Mouse (Mus musculus) midbrain, embryonic 12.5 days (tissue): ENCODE measurements around the gene Nlk. TPM values are rescaled to one million over a fixed set of nuclear protein-coding genes. Genes with fewer than 3 reads are reported as not detected.
"Not testable (repeated sequence)": the region's sequence is repeated elsewhere in the genome, so short reads cannot be mapped to it uniquely, and the experiment has no call there.

Experiments used
- ATAC-seq: fragments of 200-750 bp; cut with Nextera tagmentation; 2 replicates; pipeline ENCODE4 v1.8.0; 2017; ENCODE audit warnings: low read depth, moderate TSS enrichment, moderate library complexity; ENCODE audit not compliant: low FRiP score
- H3K27ac ChIP-seq: fragments of 300-500 bp; sonication (generic); replicated peaks from 2 replicates; pipeline ENCODE4 v1.5.1; 2016; ENCODE audit warnings: mild to moderate bottlenecking
- H3K27me3 ChIP-seq: fragments of 300-500 bp; sonication (generic); 2 replicates; pipeline ENCODE4 v1.6.1; 2016; ENCODE audit warnings: mild to moderate bottlenecking
- H3K36me3 ChIP-seq: fragments of 300-500 bp; sonication (generic); 2 replicates; pipeline ENCODE4 v1.6.1; 2016
- H3K4me1 ChIP-seq: fragments of 300-500 bp; sonication (generic); 2 replicates; pipeline ENCODE4 v1.6.1; 2016
- H3K4me2 ChIP-seq: fragments of 300-500 bp; sonication (generic); replicated peaks from 2 replicates; pipeline ENCODE4 v1.6.1; 2016; ENCODE audit warnings: mild to moderate bottlenecking, moderate library complexity
- H3K4me3 ChIP-seq: fragments of 300-500 bp; sonication (generic); 2 replicates; pipeline ENCODE4 v1.5.1; 2016; ENCODE audit warnings: mild to moderate bottlenecking
- H3K9ac ChIP-seq: fragments of 300-500 bp; sonication (generic); replicated peaks from 2 replicates; pipeline ENCODE4 v1.6.1; 2016; ENCODE audit warnings: mild to moderate bottlenecking, moderate library complexity
- H3K9me3 ChIP-seq: fragments of 300-500 bp; sonication (generic); 2 replicates; pipeline ENCODE4 v1.6.1; 2016; ENCODE audit warnings: mild to moderate bottlenecking
- WGBS: fragments of 180-500 bp; shearing (Covaris S2); methylation state at CpG from one replicate; pipeline ENCODE4 v1.1.7; 2016; 5-methylcytosine and 5-hydroxymethylcytosine counted together
- polyA plus RNA-seq: library from polyadenylated mRNA; unstranded; fragments of >200 nt; fragmentation: Nextera tagmentation; extraction: Ambion mirVana; gene quantifications from 2 replicates; pipeline ENCODE4 v1.2.1, GENCODE M21; 2016

The Nlk gene
- polyA plus RNA-seq, 1 experiment from 2014 or later: 25.4 TPM

DNA sequence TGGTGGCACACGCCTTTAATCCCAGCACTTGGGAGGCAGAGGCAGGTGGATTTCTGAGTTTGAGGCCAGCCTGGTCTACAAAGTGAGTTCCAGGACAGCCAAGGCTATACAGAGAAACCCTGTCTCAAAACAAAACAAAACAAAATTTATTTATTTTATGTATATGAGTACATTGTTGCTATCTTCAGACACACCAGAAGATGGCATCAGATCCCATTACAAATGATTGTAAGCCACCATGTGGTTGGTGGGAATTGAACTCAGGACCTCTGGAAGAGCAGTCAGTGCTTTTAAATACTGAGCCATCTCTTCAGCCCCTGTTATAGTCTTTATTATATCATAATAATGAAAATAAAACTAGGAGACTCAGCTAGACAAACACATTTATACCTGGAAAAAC lies 109.5 kb downstream of the Nlk start:
- not testable (repeated sequence) for H3K27ac ChIP-seq, H3K9ac ChIP-seq, H3K9me3 ChIP-seq, H3K4me2 ChIP-seq, H3K4me1 ChIP-seq, ATAC-seq, H3K4me3 ChIP-seq, H3K27me3 ChIP-seq
- 88% methylated on average over 1 of the region's 1 CpGs for WGBS
- peaks cover 33% of the 10 kb centered on the region for H3K36me3 ChIP-seq

DNA sequence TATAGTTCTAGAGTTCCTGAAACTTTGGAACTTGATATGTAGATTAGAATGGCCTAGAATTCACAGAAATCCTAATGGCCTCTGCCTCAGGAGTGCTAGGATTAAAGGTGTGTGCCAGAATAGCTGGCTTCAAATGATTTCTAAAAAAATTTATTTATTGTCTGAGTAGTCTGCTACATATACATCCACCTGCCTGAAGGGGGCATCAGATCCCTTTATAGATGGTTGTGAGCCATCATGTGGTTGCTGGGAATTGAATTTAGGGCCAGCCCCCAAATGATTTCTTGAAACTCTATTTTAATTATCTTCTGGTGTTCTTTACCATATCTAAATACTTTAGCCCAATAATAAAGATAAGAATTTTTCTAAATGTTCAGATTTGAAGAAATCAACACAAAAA lies 111.1 kb downstream of the Nlk start:
- H3K36me3 ChIP-seq: peaks cover 41% of the 10 kb centered on the region
- no peak overlapping the region for H3K9ac ChIP-seq

DNA sequence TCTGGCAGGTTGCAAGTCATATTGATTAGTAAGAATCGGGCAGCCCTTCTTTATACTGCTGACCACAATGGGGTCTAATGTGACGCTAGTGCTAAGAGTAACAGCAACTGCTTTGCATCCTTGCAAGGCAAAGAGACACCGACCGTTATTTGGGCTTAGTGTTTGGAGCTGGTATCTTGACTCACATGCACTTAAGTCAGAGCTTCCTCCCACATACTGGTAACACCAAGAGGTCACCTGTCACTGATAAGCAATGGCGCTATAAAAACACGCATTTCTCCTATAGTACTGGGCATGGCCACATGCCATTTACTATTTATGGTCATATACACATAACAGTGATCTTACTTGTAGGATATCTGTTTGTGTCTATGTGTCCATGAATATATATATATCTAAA lies 114.3 kb downstream of the Nlk start:
- H3K36me3 ChIP-seq: peaks cover 64% of the 10 kb centered on the region
- H3K4me2 ChIP-seq: no peak overlapping the region
- no peak for ATAC-seq
- WGBS: 92% methylated on average over 6 of the region's 6 CpGs
- H3K9me3 ChIP-seq: no peaks in the 10 kb centered on the region
- no peak overlapping the region for H3K9ac ChIP-seq
- H3K27ac ChIP-seq: no peak overlapping the region
- no peaks in the 10 kb centered on the region for H3K27me3 ChIP-seq
- no peaks in the 10 kb centered on the region for H3K4me1 ChIP-seq
- H3K4me3 ChIP-seq: no peak overlapping the region

More for the DNA sequence above, 111.1 kb downstream of the Nlk start:
- H3K4me2 ChIP-seq: no peak overlapping the region
- no peak for ATAC-seq
- no peaks in the 10 kb centered on the region for H3K27me3 ChIP-seq
- no peak overlapping the region for H3K27ac ChIP-seq
- H3K4me3 ChIP-seq: no peak overlapping the region
- no peaks in the 10 kb centered on the region for H3K9me3 ChIP-seq
- H3K4me1 ChIP-seq: no peaks in the 10 kb centered on the region

DNA sequence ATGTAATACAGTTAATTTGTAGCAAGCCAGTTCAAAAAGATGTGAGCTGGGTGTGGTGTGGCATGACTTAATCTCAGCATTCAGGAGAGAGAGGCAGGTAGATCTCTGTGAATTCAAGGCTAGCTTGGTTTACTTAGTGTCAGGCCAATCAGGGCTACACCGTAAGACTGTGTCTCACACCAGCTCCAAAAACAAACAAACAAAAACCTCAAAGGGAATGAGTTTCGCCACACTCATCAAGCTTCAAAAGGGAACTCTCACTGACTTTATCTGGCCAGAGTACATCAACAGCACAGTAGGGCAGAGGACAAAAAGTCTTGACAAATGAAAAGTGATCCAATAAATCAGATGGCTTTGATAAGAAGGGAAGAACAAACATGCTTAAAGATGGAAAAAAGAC lies 122.2 kb downstream of the Nlk start:
- Histone ChIP-seq H3K9ac (no peak overlapping the region), H3K4me2 (no peak overlapping the region), H3K27me3 (no peaks in the 10 kb centered on the region), H3K27ac (no peak overlapping the region), H3K36me3 (peaks cover 79% of the 10 kb centered on the region), H3K4me3 (no peak overlapping the region), H3K9me3 (no peaks in the 10 kb centered on the region), H3K4me1 (no peaks in the 10 kb centered on the region)
- ATAC-seq: no peak
- WGBS: 81% methylated on average over 2 of the region's 2 CpGs

DNA sequence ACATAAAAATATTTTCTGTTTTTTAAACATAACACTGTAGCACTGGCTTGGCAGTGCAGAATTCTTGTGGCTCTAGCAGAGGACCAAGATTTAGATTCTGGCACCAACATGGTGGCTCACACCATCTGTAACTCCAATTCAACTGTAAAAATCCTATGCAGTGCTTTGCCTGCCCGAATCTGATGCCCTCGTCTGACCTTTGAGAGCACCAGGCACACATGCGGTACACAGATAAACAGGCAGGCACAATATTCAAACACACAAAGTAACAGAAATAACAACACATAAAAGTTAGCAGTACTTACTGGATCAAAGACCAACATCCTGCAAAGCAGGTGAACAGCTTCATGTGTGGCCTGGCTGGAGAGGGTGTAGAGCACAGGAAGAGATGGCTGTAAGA lies 122.6 kb downstream of the Nlk start:
- Histone ChIP-seq H3K4me2 (no peak overlapping the region), H3K27ac (no peak overlapping the region), H3K9me3 (no peaks in the 10 kb centered on the region), H3K4me1 (no peaks in the 10 kb centered on the region), H3K36me3 (peaks cover 79% of the 10 kb centered on the region), H3K27me3 (no peaks in the 10 kb centered on the region), H3K9ac (no peak overlapping the region), H3K4me3 (no peak overlapping the region)
- no peak for ATAC-seq
- 92% methylated on average over 3 of the region's 3 CpGs for WGBS

DNA sequence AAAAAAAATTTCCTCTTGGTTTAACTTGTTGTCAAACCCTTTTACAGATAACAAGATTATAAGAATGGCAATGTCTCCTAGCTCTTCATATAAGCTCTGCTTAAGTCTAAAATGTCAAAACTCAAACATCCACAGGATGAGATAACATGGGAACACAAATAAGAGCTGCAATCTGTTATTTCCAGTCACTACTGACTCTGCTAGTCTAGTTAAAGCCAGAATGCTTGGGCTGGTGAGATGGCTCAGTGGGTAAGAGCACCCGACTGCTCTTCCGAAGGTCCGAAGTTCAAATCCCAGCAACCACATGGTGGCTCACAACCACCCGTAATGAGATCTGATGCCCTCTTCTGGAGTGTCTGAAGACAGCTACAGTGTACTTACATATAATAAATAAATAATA lies 123.1 kb downstream of the Nlk start:
- not testable (repeated sequence) for H3K4me1 ChIP-seq, H3K4me3 ChIP-seq, H3K4me2 ChIP-seq, H3K9ac ChIP-seq, H3K27ac ChIP-seq, H3K9me3 ChIP-seq, H3K27me3 ChIP-seq, ATAC-seq
- WGBS: 95% methylated on average over 4 of the region's 4 CpGs
- H3K36me3 ChIP-seq: peaks cover 78% of the 10 kb centered on the region

DNA sequence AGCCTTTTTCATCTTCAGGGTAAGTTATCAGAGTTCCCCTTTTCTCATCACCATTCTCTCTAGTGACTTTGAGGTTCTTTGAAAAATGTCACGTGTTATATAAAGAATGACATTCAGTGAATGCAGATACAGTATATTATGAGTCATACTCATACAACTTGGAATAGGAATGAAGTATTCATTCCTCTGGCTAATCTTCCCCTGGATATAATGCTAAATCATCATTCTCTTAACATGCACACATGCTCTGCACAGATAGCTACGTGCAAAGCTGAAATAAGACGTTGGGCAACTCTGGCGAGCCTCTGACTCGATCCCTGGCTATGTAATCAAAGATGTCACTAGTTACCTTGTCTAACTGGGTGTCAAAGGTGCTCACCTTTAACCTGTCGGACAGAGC lies 125.3 kb downstream of the Nlk start:
- no peak overlapping the region for H3K27ac ChIP-seq
- no peaks in the 10 kb centered on the region for H3K4me1 ChIP-seq
- peaks cover 71% of the 10 kb centered on the region for H3K36me3 ChIP-seq
- no peak overlapping the region for H3K4me2 ChIP-seq
- H3K9ac ChIP-seq: no peak overlapping the region
- H3K4me3 ChIP-seq: no peak overlapping the region
- H3K27me3 ChIP-seq: no peaks in the 10 kb centered on the region
- no peaks in the 10 kb centered on the region for H3K9me3 ChIP-seq
- no peak for ATAC-seq
- WGBS: 93% methylated on average over 6 of the region's 6 CpGs

DNA sequence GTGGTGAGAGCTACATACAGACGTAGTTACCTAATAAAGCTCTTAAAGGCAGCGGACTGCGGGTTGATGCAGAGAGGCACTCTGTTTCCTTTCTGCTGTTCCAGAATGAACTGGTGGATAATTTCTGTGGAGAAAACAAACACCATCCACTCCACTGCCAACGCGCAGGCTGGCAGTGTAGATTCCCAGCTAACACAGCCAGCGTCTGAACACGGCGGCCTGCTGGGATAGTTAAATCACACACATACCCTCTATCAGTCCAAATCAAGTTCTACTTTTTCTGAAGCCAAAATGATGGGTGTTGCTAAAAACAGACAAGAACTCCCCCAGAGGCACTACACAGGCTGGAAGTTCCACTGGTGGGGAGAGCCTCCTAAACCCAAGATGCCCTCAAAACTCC lies 125.7 kb downstream of the Nlk start:
- no peak overlapping the region for H3K4me2 ChIP-seq
- ATAC-seq: no peak
- no peak overlapping the region for H3K27ac ChIP-seq
- no peaks in the 10 kb centered on the region for H3K4me1 ChIP-seq
- H3K27me3 ChIP-seq: no peaks in the 10 kb centered on the region
- H3K9ac ChIP-seq: no peak overlapping the region
- 94% methylated on average over 8 of the region's 8 CpGs for WGBS
- H3K36me3 ChIP-seq: peaks cover 71% of the 10 kb centered on the region
- H3K4me3 ChIP-seq: no peak overlapping the region
- no peaks in the 10 kb centered on the region for H3K9me3 ChIP-seq

DNA sequence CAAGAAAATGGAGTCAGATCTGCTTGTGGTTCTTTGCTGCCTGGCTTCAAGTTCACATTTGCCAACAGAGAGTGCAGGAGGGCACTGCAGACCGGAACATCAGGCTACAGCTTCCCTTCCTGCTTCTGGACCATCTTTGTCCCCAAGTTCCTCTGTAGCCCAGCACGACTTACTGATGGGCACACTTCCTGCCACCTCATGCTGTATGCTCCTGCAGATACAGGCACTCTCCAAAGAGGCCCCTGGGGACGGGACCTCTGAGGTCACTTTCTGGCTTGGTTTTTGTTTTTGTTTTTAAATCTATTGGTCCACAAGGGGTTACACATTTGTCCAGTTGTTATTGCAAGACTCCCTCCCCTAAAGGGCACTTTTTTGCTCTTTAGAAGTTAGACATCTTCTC lies 127.4 kb downstream of the Nlk start:
- no peak for ATAC-seq
- Histone ChIP-seq H3K9ac (no peak overlapping the region), H3K9me3 (no peaks in the 10 kb centered on the region), H3K27me3 (no peaks in the 10 kb centered on the region), H3K4me3 (no peak overlapping the region), H3K27ac (no peak overlapping the region), H3K4me1 (no peaks in the 10 kb centered on the region), H3K4me2 (no peak overlapping the region), H3K36me3 (peaks cover 65% of the 10 kb centered on the region)
- WGBS: 73% methylated on average over 3 of the region's 3 CpGs

DNA sequence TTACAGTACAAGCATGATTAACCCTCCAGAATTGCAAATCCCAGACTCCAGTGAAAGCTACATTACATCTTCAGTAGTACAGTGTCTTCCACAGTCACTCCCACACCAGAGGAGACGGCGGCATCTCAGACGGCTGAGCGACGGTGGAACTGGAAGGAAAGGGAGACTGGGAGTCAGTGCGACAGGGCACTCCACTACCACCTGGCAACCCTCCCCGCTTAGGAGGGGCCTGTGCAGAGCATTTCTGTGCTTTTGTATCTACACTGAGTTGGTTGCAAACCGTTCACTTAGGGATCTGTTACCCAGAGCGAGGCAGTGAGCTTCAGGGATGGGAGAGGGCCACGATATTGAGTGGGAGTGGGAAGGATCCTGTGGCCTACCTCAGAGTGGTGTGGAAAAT lies 128.3 kb downstream of the Nlk start:
- Histone ChIP-seq H3K27me3 (no peaks in the 10 kb centered on the region), H3K9ac (no peak overlapping the region), H3K36me3 (peaks cover 58% of the 10 kb centered on the region), H3K4me1 (no peaks in the 10 kb centered on the region), H3K4me3 (no peak overlapping the region), H3K9me3 (no peaks in the 10 kb centered on the region), H3K27ac (no peak overlapping the region), H3K4me2 (no peak overlapping the region)
- 87% methylated on average over 10 of the region's 10 CpGs for WGBS
- no peak for ATAC-seq

DNA sequence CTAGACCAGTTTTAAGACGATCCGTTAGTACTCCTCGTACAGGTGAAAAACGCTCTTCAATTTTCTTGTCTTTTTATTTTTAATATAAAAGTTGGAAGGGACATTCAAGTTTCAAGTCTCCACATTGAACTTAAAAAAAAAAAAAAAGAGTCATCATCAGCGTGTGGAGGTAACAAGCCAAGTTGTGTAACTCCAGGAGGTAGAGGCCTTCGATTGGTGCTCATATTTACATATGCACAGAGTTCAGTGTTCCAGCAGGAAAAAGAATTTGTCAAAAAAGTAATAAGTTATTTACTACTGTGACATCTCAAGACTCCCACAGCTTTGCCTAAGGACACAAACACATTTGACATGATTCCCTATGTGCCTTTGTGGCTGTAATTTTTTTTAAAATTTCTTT lies 129.6 kb downstream of the Nlk start:
- Histone ChIP-seq H3K4me2 (no peak overlapping the region), H3K4me3 (no peak overlapping the region), H3K4me1 (no peaks in the 10 kb centered on the region), H3K27ac (no peak overlapping the region), H3K9ac (no peak overlapping the region), H3K27me3 (no peaks in the 10 kb centered on the region), H3K36me3 (peaks cover 49% of the 10 kb centered on the region), H3K9me3 (no peaks in the 10 kb centered on the region)
- 92% methylated on average over 6 of the region's 6 CpGs for WGBS
- ATAC-seq: no peak

DNA sequence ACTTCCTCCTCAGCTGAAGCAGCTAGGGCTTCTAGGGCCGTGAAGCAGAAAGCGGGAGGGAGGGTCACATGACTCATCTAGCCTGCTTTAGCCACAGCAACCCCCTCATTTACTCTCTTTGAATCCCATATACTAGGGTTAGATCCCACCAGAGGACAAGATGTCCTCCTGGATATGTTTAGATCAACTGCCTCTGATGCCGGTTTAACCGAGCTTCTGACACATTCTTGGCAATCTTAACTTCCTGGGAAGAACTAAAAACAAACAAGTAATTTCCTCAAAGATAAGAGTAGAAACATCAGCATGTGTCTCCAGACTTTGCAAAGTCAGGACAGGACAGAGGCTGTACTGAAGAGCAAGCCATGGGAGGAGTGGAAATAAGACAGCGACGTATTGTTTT lies 130.4 kb downstream of the Nlk start:
- no peak overlapping the region for H3K4me2 ChIP-seq
- H3K27ac ChIP-seq: no peak overlapping the region
- WGBS: 79% methylated on average over 6 of the region's 6 CpGs
- H3K27me3 ChIP-seq: no peaks in the 10 kb centered on the region
- no peaks in the 10 kb centered on the region for H3K4me1 ChIP-seq
- H3K9me3 ChIP-seq: no peaks in the 10 kb centered on the region
- H3K4me3 ChIP-seq: no peak overlapping the region
- H3K36me3 ChIP-seq: peaks cover 41% of the 10 kb centered on the region
- H3K9ac ChIP-seq: no peak overlapping the region
- ATAC-seq: no peak

DNA sequence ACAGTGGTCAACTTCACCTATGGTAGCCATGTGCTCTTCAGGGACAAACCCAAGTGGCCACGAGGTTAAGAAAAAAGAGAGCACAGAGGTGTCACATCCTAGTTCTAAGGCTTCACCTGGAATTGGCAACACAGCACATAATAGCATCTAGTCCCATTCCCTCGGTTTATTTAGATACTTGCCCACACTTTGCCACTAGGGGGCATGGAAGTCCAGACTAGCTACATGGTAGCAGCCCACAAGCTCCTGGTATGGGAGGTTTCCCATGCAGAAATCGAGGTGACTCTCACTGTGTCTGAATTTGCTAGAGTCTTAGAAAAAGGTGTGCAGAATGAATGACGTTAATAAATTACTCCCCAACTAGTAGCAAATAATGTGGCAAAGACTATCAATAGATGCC lies 136.7 kb downstream of the Nlk start:
- H3K36me3 ChIP-seq: peaks cover 2% of the 10 kb centered on the region; the same call in 1 of the 2 replicates
- H3K27me3 ChIP-seq: no peaks in the 10 kb centered on the region
- no peak for ATAC-seq
- no peaks in the 10 kb centered on the region for H3K9me3 ChIP-seq
- 25% methylated on average over 4 of the region's 4 CpGs for WGBS
- no peak overlapping the region for H3K4me2 ChIP-seq
- H3K27ac ChIP-seq: no peak overlapping the region
- H3K4me1 ChIP-seq: no peaks in the 10 kb centered on the region
- H3K9ac ChIP-seq: no peak overlapping the region
- H3K4me3 ChIP-seq: no peak overlapping the region
